Mouse (Mus musculus): ENCODE measurements around the gene Cdc5l.
A peak's percentile ranks its signal among the peaks of the same experiment; 100 is the strongest.
"Not testable (repeated sequence)": the region's sequence is repeated elsewhere in the genome, so short reads cannot be mapped to it uniquely, and the experiment has no call there.

Cdc5l gene

GRCm38 (mm10) chr17:45434262-45434590 is 689 bp upstream of the Cdc5l start:
- DNase-seq (ENCODE audit: low spot score), result no peak

GRCm38 (mm10) chr17:45432706-45433398 is 685 bp downstream of the Cdc5l start:
- DNase-seq (ENCODE audit: low spot score), result peak; percentile 16

- DNase-seq (ENCODE audit: low spot score), result no peak
Measured at GRCm38 (mm10) chr17:45432007-45432406, 1.5 kb downstream of the Cdc5l start.

- DNase-seq (ENCODE audit: low spot score), result no peak
Measured at GRCm38 (mm10) chr17:45417387-45417786, 16.1 kb downstream of the Cdc5l start.

GRCm38 (mm10) chr17:45411617-45412016 is 21.9 kb downstream of the Cdc5l start:
- not testable (repeated sequence) for DNase-seq (ENCODE audit: low spot score)

GRCm38 (mm10) chr17:45408719-45409118 is 24.8 kb downstream of the Cdc5l start:
- DNase-seq (ENCODE audit: low spot score), result no peak

- DNase-seq (ENCODE audit: low spot score), result no peak
Measured at GRCm38 (mm10) chr17:45406281-45406680, 27.3 kb downstream of the Cdc5l start.

GRCm38 (mm10) chr17:45403207-45403606 is 30.3 kb downstream of the Cdc5l start:
- DNase-seq (ENCODE audit: low spot score), result peak; percentile 33

- DNase-seq (ENCODE audit: low spot score), result no peak
Measured at GRCm38 (mm10) chr17:45402601-45403000, 30.9 kb downstream of the Cdc5l start.

- DNase-seq (ENCODE audit: low spot score), result no peak
Measured at GRCm38 (mm10) chr17:45402126-45402525, 31.4 kb downstream of the Cdc5l start.

GRCm38 (mm10) chr17:45401126-45401905 is 32.2 kb downstream of the Cdc5l start:
- DNase-seq (ENCODE audit: low spot score), result no peak

- no peak for DNase-seq (ENCODE audit: low spot score)
Measured at GRCm38 (mm10) chr17:45398021-45398420, 35.5 kb downstream of the Cdc5l start.

- DNase-seq (ENCODE audit: low spot score), result no peak
Measured at GRCm38 (mm10) chr17:45397541-45397940, 36.0 kb downstream of the Cdc5l start.

- no peak for DNase-seq (ENCODE audit: low spot score)
Measured at GRCm38 (mm10) chr17:45394612-45395011, 38.9 kb downstream of the Cdc5l start.

GRCm38 (mm10) chr17:45393765-45394164 is 39.8 kb downstream of the Cdc5l start:
- no peak for DNase-seq (ENCODE audit: low spot score)

- DNase-seq (ENCODE audit: low spot score), result no peak
Measured at GRCm38 (mm10) chr17:45389896-45390295, 43.6 kb downstream of the Cdc5l start.

GRCm38 (mm10) chr17:45386986-45387385 is 46.6 kb downstream of the Cdc5l start:
- DNase-seq (ENCODE audit: low spot score), result no peak

GRCm38 (mm10) chr17:45383305-45383704 is 50.2 kb downstream of the Cdc5l start:
- no peak for DNase-seq (ENCODE audit: low spot score)

- DNase-seq (ENCODE audit: low spot score), result no peak
Measured at GRCm38 (mm10) chr17:45379271-45379784, 54.2 kb downstream of the Cdc5l start.

- DNase-seq (ENCODE audit: low spot score), result no peak
Measured at GRCm38 (mm10) chr17:45377323-45377722, 56.2 kb downstream of the Cdc5l start.

- DNase-seq (ENCODE audit: low spot score), result peak; percentile 29
Measured at GRCm38 (mm10) chr17:45373987-45374608, 59.4 kb downstream of the Cdc5l start.

- DNase-seq (ENCODE audit: low spot score), result no peak
Measured at GRCm38 (mm10) chr17:45371042-45371441, 62.5 kb downstream of the Cdc5l start.

- no peak for DNase-seq (ENCODE audit: low spot score)
Measured at GRCm38 (mm10) chr17:45370535-45370934, 63.0 kb downstream of the Cdc5l start.
